Mouse (Mus musculus): ENCODE measurements at regions not wholly inside any gene's neighbourhood (a gene's known extent, or its start where the extent isn't known, plus 50 kb on each side); places are given as distances from the start of the nearest gene placed in this dataset.

DNA sequence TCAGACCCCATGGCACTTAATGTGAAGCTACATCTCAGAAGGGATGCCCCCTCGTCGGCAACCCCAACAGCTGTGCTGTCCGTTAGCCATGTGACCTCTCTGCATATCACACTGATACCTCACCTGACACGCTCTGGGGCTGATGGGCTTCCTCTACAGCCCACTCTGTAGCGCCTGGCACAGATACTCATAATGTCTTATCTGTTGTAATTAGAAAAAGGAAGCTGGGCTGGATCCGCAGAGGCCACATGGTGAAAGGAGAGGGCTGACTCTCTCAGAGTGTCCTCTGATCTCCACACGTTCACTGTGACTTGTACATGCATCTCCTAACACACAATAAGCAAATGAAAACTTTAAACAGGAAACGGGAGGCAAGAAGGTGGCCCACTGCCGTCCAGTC is 126.5 kb upstream of the Meis1 start:
- DNase-seq (ENCODE audit: low spot score): no peak

DNA sequence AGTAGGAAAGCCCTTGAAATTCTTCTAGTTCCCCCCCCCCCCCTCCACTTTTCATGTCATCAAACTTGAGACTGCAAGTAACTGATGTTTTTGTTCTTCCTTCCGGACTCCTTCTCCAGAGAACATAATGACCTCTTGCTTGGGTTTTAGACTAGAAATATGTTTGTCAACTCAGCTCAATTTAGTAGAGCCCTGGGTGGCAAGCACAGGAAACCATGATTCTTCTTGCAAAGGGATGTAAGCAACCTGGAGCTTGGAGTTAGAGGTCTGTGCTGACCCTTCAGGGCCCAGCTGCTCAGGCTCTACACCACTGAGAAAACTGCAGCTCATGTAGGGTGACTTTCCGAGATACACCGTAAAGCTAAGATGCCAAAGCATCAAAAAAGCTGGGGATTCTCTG is 127.2 kb upstream of the Meis1 start:
- DNase-seq (ENCODE audit: low spot score): no peak

DNA sequence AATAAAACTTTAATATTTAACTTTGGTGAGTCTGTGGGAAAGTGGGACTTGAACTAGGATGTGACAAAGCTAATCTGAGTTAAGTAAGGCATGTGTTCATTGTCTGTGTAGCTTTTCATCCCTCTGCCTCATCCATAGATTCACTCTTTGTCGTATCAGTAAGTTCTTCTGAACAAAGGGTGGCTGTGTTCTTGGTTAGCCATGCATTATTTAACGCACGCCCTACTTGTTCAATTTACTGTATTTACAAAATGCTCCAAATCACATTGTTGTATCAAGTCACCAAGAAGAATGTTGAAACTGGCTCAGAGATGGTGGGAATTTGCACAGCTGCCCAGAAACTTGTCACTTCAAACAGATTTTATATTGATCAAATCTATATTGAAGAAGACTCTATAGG is 132.2 kb upstream of the Meis1 start:
- DNase-seq (ENCODE audit: low spot score): no peak

DNA sequence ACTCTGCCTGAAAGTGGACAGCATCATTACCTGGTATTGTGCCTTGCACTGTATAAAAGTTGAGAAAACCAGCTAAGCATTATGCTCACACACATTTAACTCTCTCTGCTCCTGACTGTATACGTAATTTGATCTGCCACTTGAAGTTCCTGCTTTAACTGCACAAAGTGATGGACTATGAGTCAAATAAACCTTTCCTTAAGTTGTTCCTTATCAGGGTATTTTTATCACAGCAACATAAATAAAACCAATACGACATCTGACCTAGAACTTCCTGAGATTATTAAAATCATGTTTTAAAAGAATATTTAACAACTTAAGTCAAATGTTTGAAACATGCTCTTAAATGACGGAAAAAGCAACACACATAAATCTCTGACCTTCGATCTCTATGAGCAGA is 134.9 kb upstream of the Meis1 start:
- no peak for DNase-seq (ENCODE audit: low spot score)

DNA sequence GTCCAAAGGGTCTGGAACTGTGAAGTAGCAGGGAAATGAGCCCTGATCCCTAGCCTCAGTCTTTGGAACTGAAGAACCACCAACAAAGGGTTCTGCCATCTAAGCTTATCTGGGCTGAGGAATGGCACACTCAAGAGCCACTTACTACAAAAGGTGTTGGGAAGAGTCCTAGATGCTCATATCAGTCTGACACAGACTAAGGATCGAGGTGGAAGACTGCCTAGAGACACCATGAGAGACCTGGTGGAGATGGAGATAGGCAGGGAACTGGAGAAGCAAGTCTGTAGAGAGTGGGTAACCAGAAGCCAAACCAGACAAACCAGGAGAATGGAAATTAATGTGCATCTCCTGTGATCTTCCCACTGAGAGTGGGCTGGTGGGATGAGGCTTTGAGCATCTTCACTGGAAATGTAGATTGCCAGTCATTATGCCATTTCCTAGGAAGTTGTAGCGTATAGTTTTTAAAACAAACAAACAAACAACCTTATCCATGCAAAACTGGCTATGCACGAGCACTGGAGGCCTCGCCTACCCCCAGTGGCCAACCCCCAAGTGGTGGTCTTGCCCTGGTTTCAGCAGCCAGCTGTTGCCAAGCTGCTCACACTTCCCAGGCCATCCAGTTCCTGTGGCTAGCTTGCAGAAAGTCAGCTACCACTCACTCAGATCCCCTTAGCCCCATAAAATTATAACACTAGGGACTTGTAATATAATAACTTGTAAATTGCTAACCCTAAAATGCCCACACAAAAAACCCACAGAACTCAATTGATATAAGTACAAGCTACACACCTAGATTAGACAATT is 136.2 kb upstream of the Meis1 start:
- no peak for DNase-seq (ENCODE audit: low spot score)

DNA sequence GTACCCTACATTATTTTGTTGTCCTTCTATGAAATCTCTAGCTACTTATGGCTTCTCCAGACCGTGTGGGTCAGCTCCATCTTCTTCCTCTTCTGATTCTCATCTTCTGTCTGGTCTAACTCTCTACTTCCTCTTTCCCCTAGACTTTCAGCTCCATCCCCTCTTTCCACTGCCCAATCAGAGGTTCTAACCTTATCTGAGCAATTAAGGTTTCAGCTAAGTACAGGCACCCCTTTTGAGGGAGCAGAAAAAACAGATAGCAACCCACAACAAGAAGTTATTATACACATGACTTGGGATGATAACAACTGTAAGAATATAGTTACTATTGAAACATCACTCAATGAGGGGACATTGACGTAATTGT is 136.8 kb upstream of the Meis1 start:
- DNase-seq (ENCODE audit: low spot score): no peak

DNA sequence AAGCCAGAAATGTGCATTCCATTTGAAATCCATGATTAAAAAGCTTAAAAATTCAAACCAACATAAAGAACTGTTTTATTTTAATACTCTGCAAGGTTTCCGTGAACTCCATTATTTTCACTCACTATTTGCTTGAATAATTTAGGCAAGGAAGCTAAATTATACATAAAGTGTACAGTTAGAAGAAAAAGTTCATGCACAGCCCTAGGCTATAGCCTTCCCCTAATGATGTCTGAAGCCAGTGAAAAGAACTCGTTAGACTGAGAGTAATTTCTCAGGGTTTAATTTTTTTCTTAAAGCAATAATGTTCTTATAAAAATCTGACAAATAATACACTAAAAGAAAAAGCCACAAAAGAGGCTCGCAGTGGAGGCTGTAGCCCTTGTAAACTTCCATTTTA is 141.4 kb upstream of the Meis1 start:
- no peak for DNase-seq (ENCODE audit: low spot score)

DNA sequence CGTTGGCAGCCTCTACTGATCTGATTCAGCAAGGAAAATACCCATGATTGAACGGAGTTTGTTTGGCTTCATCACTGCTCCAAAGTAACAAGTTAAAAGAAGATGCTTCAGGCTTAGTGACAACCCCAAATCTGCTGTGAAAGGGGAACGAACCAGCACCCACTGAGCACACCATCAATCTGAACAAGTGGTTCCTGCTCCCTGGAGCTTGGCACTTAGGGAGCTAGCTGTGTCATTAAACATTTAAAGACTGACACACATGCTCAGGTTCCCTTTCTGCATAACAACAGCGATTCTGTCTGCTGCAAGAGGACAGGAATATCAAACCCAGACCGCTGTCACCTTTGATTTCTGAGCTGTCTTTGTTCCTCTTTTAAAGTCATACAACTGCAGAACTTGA is 141.9 kb upstream of the Meis1 start:
- no peak for DNase-seq (ENCODE audit: low spot score)

DNA sequence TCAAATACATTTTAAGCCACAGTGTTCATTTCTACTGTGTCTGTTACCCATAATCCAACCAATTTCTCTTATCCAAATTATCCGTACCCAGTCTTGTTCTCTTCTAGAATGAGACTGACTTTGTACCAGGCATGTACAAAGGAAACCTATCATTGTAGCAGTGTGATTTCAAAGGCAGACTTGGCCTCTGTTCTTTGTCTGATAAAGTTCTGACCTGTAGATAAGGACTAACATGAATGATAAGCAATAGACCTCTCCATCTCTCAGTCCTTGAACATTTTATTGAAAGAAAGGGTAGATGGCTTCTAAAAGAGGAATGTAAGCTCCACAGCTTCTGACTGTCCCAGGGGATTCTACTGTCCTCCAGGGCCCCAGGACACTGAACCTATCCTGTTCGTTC is 152.2 kb upstream of the Meis1 start:
- no peak for DNase-seq (ENCODE audit: low spot score)

DNA sequence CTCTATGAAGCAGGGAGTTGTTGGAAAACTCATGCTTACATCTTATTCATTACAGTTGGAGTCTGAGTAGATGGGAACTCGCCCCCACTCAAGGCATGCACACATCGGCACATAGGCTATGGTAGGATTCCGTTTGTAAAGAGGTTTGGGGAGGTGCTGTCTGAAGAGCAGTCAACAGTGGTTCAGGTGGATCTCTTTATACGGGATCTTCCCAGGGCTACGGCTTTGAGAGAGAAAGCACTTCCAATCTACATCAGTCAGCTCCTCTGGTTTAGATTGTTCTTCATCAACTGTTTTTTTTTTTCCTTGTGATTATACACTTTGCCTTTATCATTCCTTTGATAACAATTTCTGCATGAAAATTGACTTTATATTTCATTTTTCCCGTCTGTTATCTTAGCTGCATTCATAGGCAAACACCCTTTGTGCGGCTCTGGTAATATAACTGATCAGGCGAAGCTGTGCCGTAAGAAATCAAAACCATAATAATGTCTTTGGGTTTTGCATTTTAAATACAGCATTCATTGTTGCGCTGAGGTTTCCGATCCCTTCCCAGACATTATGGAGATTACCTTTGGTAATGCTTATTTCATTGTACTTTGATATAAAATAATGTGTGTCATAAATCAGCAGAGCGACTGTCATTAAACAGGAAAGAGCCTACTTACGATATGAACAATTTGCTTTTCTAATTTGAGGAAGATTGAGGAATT is 155.7 kb upstream of the Meis1 start:
- DNase-seq (ENCODE audit: low spot score): no peak

DNA sequence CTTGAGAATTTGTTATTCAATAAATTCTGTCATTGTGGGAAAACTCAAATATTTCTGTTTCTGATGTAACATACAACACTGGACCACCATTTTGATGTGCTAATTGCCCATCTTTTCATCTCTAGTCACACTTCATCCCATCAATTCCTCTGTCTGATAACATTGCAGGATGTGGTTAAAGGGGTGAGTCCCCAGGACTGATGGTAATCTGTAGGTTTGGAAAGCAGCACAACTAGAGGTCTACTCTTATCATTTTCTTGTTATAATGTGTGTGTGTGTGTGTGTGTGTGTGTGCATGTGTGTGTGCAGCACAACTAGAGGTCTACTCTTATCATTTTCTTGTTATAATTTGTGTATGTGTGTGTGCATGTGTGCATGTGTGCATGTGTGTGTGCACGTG is 160.5 kb upstream of the Meis1 start:
- DNase-seq (ENCODE audit: low spot score): no peak

DNA sequence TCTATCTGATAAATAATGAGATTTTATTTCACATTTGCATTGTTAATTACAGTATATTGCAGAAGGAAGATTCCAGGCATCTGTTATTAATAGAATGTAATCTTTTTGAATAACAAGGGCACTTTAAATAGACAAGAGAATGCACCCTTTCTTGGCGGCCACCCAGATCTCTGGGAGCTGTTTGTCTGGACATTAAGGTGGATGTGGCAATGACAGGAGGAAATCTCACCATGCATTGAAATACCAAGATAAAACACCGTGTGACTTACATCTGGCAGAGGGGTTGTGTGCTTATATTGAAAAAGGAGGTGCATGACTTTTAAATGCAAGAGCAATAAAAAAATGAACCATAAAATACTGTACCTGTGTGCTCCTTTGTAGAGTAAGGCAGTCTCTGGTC is 171.0 kb upstream of the Meis1 start:
- no peak for DNase-seq (ENCODE audit: low spot score)

DNA sequence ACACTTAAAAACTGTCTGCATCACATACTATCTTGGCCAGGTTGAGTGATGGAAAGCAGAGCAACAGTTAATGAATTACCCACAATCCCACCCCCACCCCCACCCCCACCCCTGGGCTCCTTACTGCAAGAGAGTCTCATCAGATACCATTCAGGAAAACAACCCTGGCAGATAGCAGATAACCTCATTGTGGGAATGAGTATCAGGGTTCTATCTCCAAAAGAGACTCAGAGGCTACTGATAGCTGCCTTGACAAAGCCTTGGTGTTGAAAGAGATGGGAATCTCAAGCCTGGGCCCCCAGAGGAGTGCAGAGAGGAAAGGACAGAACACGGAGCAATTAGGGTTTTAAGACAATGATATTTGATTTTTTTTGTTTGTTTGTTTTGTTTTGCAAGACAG is 175.7 kb upstream of the Meis1 start:
- DNase-seq (ENCODE audit: low spot score): no peak

DNA sequence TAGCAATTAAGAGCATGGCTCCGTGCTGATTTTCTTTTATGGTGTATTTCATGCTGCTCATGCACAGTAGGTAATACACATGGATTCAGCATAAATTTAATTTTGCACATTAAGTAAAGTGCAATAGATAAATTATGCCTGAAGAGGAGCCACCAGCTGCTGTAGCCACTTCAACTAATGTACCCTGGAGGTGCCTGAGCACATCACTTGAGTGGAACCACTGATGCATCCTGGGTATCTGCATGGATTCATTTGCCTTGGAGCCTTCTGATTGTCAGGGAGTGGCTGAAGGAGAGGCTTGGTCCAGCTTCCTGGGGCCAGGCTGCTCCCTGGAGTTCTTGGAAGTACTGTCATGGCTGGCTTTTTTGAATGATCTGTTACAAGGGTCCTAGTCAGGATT is 179.0 kb upstream of the Meis1 start:
- DNase-seq (ENCODE audit: low spot score): no peak

DNA sequence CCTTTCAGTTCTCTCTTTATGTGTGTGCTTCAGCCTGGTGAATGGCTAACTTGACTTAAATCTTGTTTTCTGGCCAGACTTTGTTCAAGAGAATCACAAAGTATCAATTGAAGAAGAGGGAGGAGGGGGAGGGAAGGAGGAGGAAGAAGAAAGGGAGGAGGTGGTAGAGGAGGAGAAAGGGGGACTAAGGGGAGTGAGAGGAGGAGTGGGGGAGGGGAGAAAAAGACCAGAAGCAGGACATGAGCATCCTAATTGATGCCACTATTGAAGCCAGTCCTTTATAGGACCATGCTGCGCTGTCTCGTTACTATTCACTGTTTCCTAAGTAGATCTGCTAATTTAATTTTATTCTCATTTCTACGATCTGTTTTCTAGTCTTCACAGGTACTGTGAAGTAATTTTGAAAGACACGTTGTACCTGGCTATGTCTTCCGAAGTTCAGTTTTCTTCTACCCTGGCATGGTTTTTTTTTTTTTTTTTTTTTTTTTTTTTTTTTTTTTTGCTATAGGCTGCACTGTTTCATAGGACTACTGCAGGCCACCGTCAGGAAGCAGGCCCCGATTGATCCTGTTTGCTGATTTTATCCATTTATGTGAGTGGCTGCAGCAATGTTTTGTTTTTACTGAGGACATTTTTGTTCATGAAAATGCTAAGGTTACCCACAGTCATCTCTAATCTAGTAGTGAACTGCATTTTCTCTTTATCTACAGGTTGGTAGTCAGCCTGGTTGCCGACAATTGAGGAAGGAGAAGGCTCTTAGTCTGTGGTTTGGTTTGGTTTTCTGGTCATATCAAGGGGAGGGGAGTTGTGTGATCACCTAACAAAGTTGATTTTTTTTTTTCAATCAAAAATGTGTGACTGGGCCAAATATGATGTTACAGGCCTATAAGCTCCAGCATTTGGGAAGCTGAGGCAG is 184.1 kb upstream of the Meis1 start:
- no peak for DNase-seq (ENCODE audit: low spot score)

DNA sequence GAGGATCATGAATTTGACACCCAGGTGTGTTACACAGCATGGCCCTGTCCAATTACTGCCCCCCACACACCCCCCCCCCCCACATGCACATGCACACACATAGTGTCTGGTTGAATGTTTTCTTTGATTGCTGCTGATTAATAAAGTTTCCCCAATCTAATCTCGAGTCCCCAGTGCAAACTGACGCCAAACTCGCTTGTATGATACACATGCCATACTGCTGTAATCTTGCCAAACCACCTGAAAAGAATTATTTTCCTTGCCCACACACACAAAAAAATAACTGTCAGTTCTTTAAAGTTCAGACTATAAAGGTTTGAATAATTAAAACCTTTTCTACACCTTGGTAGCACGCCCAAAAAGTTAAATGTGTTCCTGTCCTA is 184.7 kb upstream of the Meis1 start:
- DNase-seq (ENCODE audit: low spot score): no peak

DNA sequence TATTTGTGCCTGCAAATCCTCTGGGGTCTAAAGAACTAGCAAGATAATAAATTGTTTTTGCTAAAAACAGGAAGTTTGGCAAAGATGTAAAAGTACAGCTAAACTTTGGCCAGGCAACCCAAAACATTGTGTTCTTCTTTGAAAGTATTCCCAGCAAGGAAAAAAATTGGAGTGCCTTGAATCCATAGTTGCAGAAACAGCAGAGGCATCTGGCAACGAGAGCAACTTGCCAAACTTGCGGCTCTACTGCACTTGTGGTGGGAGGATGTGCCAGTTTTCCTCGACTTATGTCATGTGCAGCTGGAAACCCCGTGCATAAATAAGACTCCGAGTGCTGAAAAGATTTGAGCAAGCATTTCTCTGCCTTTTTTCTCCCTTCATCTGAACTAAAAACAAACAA is 185.2 kb upstream of the Meis1 start:
- peak; percentile 64 for DNase-seq (ENCODE audit: low spot score)

DNA sequence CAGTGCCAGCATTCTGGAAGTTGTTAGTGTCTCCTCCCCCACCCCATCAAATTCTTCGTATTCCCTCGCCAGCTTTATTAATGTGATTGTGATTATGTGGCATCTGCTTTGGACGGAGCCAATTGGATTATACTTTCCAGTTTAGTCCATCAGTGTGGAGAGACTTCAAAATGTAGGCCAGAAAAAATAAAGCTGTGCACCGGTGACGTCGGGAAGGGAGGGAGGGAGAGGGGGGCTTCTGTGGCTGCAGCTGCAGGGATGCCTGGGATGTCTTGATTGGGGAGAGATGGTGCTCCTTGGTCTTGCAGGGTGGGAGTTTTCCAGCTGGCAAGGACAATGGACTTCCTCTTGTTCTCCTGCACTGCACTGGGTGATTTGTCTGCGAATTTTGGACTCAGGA is 185.7 kb upstream of the Meis1 start:
- peak; percentile 1 for DNase-seq (ENCODE audit: low spot score)

DNA sequence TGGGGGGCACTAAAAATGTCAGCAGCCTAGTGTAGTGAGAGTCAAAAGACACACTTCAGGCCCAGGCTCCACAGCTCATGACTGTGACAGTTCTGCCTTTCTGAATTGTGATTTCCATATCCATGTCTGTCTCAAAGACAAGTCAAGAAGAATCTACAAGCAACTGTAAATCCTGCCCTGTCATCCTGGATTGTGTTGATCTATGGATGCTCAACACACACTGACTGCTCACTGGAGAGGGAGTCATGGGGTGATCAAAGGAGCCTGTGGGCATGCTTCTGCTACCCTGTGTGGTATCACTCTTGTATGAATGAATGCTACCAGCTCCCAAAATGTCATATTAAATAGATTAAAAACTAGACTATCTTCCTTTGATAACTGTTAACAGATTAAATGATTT is 186.4 kb upstream of the Meis1 start:
- no peak for DNase-seq (ENCODE audit: low spot score)

DNA sequence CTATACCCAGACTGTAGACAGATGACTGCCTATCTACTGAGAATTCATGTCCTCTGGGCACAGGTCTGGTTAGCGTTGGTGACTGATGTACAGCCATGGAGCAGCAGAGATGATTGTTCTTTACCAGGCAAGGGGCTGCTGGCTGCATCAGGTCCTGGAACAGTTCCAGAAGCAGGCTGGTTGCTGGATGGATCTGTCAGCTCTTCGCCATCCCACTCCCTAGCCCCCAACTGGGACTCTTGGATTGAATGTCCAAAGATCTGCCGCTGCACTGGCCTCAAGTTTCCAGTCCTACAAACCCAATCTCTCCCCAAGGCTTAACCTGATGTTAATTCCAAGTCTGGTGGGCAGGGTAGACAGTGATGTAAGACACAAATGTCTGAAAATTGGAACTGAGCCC is 200.7 kb upstream of the Meis1 start:
- DNase-seq (ENCODE audit: low spot score): no peak

DNA sequence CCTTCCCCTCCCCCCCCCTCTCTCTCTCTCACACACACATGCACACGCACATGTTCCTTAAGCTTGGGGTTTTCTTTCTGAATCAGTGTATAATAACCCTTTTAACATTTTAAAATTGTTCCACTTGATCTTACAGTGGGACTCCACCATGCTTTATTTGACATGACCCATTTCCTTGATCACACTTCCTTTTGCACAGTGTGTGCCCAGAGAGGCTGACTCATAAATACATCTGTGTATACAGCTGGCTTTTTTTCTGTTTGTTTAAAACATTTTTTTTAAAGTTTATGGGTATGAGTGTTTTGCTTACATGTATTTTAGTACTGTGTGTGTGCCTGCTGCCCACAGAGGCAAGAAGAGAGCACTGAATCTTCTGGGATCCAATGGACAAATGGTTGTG is 202.7 kb upstream of the Meis1 start:
- no peak for DNase-seq (ENCODE audit: low spot score)

DNA sequence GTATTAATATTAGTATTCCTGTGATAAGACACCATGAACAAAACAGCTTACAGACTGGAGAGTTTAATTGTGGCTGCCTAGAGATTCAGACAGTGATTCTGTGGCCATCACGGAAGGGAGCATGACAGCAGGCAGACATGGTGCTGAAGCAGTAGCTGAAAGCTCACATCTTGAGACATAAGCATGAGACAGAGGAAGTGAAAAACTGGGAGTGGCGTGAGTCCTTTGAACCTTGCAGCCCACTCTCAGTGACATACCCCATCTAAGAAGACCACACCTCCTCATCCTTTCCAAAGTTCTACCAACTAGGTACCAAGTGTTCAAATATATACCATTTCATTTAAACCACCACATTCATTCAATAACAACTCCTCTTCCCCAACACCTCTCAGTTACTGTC is 208.0 kb upstream of the Meis1 start:
- DNase-seq (ENCODE audit: low spot score): no peak

DNA sequence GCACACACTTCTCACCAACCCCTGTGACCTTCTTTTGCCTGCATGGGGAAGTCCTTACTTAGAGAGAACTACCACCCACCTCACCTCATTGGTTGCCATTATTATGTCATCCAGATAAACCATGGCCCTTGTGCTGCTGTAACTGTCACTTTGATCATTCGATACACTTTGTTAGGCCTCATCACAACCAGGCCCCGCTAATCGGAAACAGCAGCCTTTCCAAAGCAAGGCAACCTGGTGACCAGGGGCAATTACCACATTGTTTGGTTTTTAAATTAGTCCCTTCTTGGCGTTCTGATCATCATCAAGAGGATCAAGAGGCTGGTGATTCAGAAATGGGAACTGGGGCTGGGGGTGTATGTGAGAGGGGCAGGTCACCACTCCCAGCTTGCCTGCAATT is 208.9 kb upstream of the Meis1 start:
- no peak for DNase-seq (ENCODE audit: low spot score)

Measured in lung, postnatal 25 days (tissue).